Mouse (Mus musculus) bone marrow, adult 2 months (tissue): ENCODE results near the gene Dusp12. TPM values are rescaled to one million over a fixed set of nuclear protein-coding genes. Genes with fewer than 3 reads are reported as not detected.

ENCODE experiments used
- H3K27ac ChIP-seq: fragments of 200-500 bp; 2 replicates; pipeline ENCODE4 v1.5.1; 2012; ENCODE audit warnings: low read depth, mild to moderate bottlenecking, control low read depth, inconsistent platforms, low read length; ENCODE audit not compliant: control insufficient read depth, poor library complexity, insufficient read depth
- H3K4me1 ChIP-seq: fragments of 200-500 bp; 2 replicates; pipeline ENCODE4 v1.6.1; 2011; ENCODE audit warnings: low read length; ENCODE audit not compliant: control insufficient read depth, insufficient read depth
- H3K4me3 ChIP-seq: fragments of 200-500 bp; replicated peaks from 2 replicates; pipeline ENCODE3; 2011; ENCODE audit warnings: mild to moderate bottlenecking, low read depth, low read length, control low read depth; ENCODE audit not compliant: control insufficient read depth
- CTCF ChIP-seq: fragments of 200-500 bp; IDR thresholded peaks from 2 replicates; pipeline ENCODE4 v1.5.1; 2011; ENCODE audit warnings: low read length, control low read depth; ENCODE audit not compliant: control insufficient read depth, insufficient read depth
- POLR2A ChIP-seq: fragments of 200-500 bp; IDR thresholded peaks from 2 replicates; pipeline ENCODE4 v1.6.1; 2011; ENCODE audit warnings: low read depth, mild to moderate bottlenecking, control low read depth, low read length, borderline replicate concordance; ENCODE audit not compliant: control insufficient read depth
- WGBS: fragments of 180-500 bp; shearing (Covaris S2); methylation state at CpG from one replicate; pipeline ENCODE4 v1.1.7; 2018; 5-methylcytosine and 5-hydroxymethylcytosine counted together
- polyA plus RNA-seq: library from polyadenylated mRNA; stranded (reverse); fragments of >200 nt; gene quantifications from 2 replicates; pipeline ENCODE4 v1.2.4, GENCODE M21; 2011; ENCODE audit warnings: low replicate concordance; ENCODE audit not compliant: missing spikeins, insufficient read depth, insufficient read length

The Dusp12 gene
- polyA plus RNA-seq, 1 experiment, result 18.2 TPM

DNA sequence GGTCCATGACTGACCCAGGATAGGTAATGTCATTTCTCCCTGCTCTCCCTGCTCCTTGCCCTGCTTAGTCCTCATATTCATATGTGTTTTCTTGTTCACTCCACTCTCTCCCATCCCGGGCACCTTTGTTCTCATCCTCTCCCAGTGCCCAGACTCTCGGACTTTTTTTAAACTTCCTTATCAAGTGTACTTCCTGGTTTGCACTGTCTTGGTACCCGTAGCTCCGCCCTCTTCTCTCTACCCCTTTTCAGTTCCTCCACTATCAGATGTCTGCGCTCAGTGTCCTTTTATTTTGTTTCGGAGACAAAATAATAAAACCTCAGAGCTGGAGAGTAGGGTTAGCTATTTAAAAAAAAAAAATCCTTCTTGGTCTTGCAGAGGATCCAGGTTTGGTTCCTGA is 39.1 kb upstream of the Dusp12 start:
- Histone ChIP-seq H3K27ac (peak overlapping the region; percentile 54; the same call in 1 of the 2 replicates), H3K4me1 (peaks cover 5% of the 10 kb centered on the region), H3K4me3 (peak overlapping the region; percentile 62)
- TF ChIP-seq POLR2A, result no peak
- TF ChIP-seq CTCF, result no peak
- WGBS, result 14% methylated on average over 6 of the region's 6 CpGs

DNA sequence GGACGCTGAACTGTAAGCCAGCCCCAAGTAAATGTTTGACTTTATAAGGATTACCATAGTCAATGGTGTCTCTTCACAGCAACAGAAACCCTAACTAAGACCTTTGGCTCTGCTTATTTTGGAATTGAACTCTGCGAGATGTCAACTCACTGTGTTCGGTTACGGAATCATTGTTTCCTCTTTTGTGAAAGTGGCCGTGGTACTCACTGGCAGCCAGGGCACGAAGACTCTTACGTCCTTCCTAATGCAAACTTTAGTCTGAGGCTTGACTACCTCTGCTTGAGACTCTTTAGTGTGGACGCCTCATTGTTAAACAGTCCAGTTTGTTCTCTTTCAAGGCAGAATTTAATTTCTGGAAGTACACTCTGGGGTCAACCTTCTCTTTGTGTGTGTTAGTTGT is 34.0 kb upstream of the Dusp12 start:
- TF ChIP-seq CTCF, result no peak
- TF ChIP-seq POLR2A, result no peak
- H3K4me1 ChIP-seq, result peaks cover 5% of the 10 kb centered on the region
- peak overlapping the region; percentile 69 for H3K27ac ChIP-seq
- no peak overlapping the region for H3K4me3 ChIP-seq
- WGBS, result 60% methylated on average over 8 of the region's 8 CpGs

DNA sequence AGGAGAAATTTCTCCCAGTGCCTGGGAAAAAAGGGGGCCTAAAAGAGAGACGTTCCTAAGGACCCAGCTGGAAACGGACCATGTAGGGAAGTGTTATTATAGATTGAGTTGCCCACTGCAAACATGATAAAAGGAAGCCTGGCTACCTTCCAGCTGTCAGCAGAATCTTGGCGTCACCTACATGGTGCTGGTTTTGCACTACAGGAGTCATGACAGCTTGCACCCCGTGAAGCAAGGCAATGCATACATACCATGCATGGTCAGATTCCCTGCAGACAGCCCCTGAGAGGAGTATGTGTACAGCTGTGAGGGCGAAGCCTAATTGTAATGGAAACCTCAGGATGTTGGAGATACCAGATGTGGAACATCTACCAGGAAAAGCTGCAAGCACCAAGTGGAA is 30.3 kb upstream of the Dusp12 start:
- 60% methylated on average over 5 of the region's 5 CpGs for WGBS
- H3K27ac ChIP-seq, result no peak overlapping the region

DNA sequence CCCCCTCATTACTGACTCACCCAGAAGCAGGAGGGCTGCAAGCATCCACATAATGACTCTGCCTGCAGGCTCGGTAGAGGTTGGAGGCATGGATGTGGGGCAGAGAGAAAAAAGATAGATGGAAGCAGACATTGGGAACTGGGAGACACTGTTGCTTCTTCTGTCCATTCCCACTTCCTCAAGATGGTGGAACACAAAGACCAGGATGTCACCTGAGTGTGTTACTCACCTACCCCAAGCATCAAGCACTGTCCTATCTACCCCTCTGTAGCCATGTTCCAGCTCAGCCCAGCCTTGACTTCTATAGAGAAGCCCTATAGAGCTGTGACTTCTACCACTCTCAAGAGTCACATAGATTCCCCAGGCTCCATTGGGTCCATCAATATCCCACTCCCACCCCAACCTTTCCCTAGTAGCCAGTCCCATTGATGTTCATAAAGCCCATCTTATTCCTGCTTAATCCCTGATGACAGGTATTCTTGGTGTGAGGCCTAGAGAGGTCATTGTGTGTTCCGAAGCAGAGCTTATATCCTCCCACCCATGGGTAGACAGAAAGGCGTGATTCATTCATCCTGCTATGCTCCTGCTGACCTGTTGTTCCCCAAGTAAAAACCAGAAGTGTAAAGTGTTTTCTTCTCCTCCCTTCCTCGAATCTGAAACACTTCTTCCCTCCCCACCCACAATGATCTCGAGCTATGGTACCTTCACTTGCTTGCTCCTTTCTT is 27.7 kb upstream of the Dusp12 start, which contains the start of gene Fcrlb:
Fcrlb (minus strand) TSS at position 51 of the 725 bp plus-strand sequence.
- Histone ChIP-seq H3K4me3 (no peak within 1 kb of the TSS), H3K4me1 (0 out of 2 replicates have a peak, but pooled peaks cover 2% of the 10 kb centered on the region), H3K27ac (no peak within 1 kb of the TSS)
- 63% methylated on average over 5 of the region's 5 CpGs for WGBS
- TF ChIP-seq POLR2A, result no peak
- no peak for TF ChIP-seq CTCF

More for the DNA sequence above, 30.3 kb upstream of the Dusp12 start:
- H3K4me3 ChIP-seq, result no peak overlapping the region
- no peak for TF ChIP-seq POLR2A
- no peak for TF ChIP-seq CTCF
- peaks cover 3% of the 10 kb centered on the region for H3K4me1 ChIP-seq

DNA sequence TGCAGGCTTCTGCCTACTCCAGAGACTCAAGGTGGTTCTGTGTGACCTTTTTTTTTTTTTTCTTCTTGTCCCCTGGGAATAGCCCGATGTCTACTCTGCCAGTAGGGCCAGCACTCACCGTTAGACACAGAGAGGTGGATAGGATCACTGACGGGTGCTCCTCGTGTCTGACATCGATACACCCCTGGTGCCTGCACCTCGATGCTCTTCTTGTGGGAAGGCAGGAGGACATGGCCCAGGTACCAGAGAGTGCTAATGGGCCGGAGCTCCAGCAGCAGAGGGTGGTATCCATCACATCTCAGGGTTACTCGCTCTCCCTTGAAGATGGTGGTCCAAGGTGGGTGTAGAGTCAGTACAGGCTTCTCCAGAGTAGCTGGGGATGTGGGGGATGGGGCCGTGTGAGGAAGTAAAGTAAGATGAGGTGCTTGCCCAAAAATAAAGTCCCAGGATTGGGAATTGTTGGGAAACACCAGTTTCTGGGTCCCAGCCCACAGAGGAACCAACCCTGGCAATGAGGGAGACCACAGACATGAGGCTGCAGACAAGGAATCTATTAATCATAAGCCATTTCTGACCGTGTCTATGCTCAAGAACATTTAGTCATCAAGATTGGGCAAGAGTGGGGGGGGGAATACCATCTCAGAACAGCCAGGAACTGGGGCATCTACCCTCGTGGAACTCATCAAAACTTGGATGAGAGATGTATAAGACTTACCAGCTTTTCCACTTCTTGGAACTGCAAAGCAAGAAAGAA is 26.7 kb upstream of the Dusp12 start:
- 66% methylated on average over 11 of the region's 11 CpGs for WGBS
- Histone ChIP-seq H3K27ac (no peak overlapping the region), H3K4me1 (0 out of 2 replicates have a peak, but pooled peaks cover 2% of the 10 kb centered on the region), H3K4me3 (no peak overlapping the region)
- TF ChIP-seq POLR2A (no peak), CTCF (no peak)

DNA sequence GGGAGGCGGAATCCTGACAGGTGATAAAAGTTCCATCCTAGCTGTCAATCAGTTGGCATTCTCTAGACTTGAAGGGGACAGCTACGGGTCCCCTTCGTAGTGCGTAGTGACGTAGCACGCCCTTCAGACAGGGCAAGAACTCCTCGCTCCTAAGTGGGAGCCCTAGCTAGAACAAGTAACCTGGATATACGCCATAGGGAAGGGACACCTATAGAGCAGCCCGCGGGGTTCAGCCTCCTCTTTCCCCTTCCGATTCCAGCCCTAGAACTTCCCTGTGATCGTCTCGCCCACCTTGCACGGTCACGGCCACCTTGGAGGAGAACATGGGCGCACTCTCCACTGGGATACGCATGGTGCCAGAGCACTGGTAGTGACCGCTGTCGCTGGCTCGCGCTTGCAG is 23.0 kb upstream of the Dusp12 start:
- H3K4me3 ChIP-seq, result peak overlapping the region; percentile 29

DNA sequence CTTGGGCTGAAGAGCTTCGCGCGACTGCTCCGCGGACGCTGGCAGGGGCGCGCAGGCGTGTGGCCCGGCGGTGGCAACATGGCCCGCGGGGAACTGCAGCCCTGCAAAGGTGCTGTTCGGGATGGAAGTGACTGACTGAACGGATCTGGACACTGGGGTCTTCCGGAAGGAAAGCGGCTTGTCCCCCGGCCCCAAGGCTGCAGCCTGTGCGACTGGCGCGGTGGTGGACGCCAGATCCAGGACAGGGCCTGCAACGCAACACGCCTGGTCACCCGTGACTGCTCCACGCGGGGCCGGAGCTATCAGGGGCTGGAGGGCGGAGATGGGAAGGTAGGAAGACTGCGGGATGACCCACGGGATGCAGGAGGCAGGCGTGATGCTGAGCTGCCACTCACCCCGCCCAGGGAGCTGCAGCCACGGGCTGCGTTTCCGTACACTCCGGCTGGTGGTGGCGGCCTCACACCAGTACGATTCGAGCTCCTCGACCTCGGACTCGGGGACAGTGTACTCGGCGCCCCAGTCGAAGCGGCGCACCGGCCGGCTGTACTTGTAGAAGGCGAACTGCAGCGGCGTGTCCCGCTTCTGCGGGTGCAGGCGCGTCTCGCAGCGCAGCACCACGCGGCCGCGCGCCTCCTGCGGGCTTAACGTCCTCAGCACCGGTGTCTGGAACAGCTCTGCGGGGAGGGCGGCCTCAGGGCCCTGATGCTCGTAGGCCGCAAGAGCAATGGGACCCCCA is 22.3 kb upstream of the Dusp12 start:
- TF ChIP-seq CTCF (no peak), POLR2A (no peak)
- Histone ChIP-seq H3K4me1 (peaks cover 3% of the 10 kb centered on the region), H3K27ac (peak overlapping the region; percentile 20; the same call in 1 of the 2 replicates), H3K4me3 (peak overlapping the region; percentile 29)
- WGBS, result 1% methylated on average over 71 of the region's 71 CpGs

More for the DNA sequence above, 23.0 kb upstream of the Dusp12 start:
- 8% methylated on average over 21 of the region's 21 CpGs for WGBS
- Histone ChIP-seq H3K4me1 (peaks cover 3% of the 10 kb centered on the region), H3K27ac (no peak overlapping the region; the same call in 1 of the 2 replicates)
- no peak for TF ChIP-seq POLR2A
- no peak for TF ChIP-seq CTCF

DNA sequence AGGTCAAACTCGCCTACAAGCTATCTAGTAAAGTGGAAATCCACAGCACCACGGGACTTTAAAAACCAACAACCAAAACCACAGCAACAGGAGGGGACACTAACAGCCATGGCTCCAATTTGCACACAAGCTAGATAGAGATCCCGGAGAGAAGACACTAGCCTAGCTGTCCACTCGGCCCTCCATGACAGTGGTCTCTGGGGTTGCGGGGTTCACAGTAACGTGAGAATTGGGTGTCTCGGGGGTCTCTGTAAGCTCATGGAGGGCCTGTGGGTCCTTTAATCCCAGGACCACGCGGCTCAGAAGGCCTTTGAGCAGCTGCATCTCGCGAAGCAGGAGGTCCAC is 21.7 kb upstream of the Dusp12 start:
- Histone ChIP-seq H3K4me1 (peaks cover 3% of the 10 kb centered on the region), H3K27ac (no peak overlapping the region; the same call in 1 of the 2 replicates), H3K4me3 (no peak overlapping the region)
- TF ChIP-seq POLR2A (no peak), CTCF (no peak)
- WGBS, result 31% methylated on average over 11 of the region's 11 CpGs
